Mouse (Mus musculus): ENCODE measurements around the gene Anxa4.

GRCm38 (mm10) chr6:86702577-86702976 is 90.8 kb downstream of the Anxa4 start:
- TF ChIP-seq GATA1 (IDR thresholded peaks at IDR 0.05; ENCODE audit: borderline replicate concordance, low read length) (no peak), FLI1 (IDR thresholded peaks at IDR 0.05; ENCODE audit: low read length) (no peak)

Measured in megakaryocyte, embryonic 14.5 days (primary cell).